Mouse (Mus musculus): ENCODE results near the gene Ddx49.

GRCm38 (mm10) chr8:70351035-70351999 lies 49.0 kb upstream of the Ddx49 start:
- TF ChIP-seq MAFK (IDR thresholded peaks at IDR 0.05; ENCODE audit: insufficient read depth, low read depth, low read length) (0 out of 2 replicates have a peak, but pooled peaks have one; percentile 33), ZC3H11A (IDR thresholded peaks at IDR 0.05; ENCODE audit: borderline replicate concordance, low read depth, low read length) (no peak)
